Mouse (Mus musculus): ENCODE data around the gene Trank1. TPM values are rescaled to one million over a fixed set of nuclear protein-coding genes. Genes with fewer than 3 reads are reported as not detected.

The Trank1 gene
- polyA plus RNA-seq, 1 experiment from 2014 or later: 0.07 TPM

- no peaks in the 10 kb centered on the region for H3K9me3 ChIP-seq
- no peaks in the 10 kb centered on the region for H3K27me3 ChIP-seq
- H3K4me3 ChIP-seq: no peak overlapping the region
- H3K4me1 ChIP-seq: no peaks in the 10 kb centered on the region
- H3K4me2 ChIP-seq: no peak overlapping the region
- no peaks in the 10 kb centered on the region for H3K36me3 ChIP-seq
- WGBS: 81% methylated on average over 5 of the region's 5 CpGs
- ATAC-seq (ENCODE audit: borderline replicate concordance, extremely low read depth, low FRiP score, low TSS enrichment): no peak
- H3K27ac ChIP-seq: no peak overlapping the region
- H3K9ac ChIP-seq: no peak overlapping the region
Measured at GRCm38 (mm10) chr9:111385526-111386491, 74.3 kb downstream of the Trank1 start.

GRCm38 (mm10) chr9:111386569-111386968, 75.0 kb downstream of the Trank1 start:
- Histone ChIP-seq H3K4me1 (no peaks in the 10 kb centered on the region), H3K4me2 (no peak overlapping the region), H3K9me3 (no peaks in the 10 kb centered on the region), H3K4me3 (no peak overlapping the region), H3K9ac (no peak overlapping the region), H3K27me3 (no peaks in the 10 kb centered on the region), H3K27ac (no peak overlapping the region), H3K36me3 (no peaks in the 10 kb centered on the region)
- ATAC-seq (ENCODE audit: borderline replicate concordance, extremely low read depth, low FRiP score, low TSS enrichment): peak; percentile 64
- WGBS: 51% methylated on average over 2 of the region's 2 CpGs

- H3K9me3 ChIP-seq: no peaks in the 10 kb centered on the region
- no peaks in the 10 kb centered on the region for H3K36me3 ChIP-seq
- H3K4me3 ChIP-seq: no peak overlapping the region
- H3K9ac ChIP-seq: no peak overlapping the region
- H3K4me1 ChIP-seq: no peaks in the 10 kb centered on the region
- H3K4me2 ChIP-seq: no peak overlapping the region
- no peaks in the 10 kb centered on the region for H3K27me3 ChIP-seq
- 71% methylated on average over 4 of the region's 4 CpGs for WGBS
- no peak for ATAC-seq (ENCODE audit: borderline replicate concordance, extremely low read depth, low FRiP score, low TSS enrichment)
- no peak overlapping the region for H3K27ac ChIP-seq
Measured at GRCm38 (mm10) chr9:111387576-111387975, 76.0 kb downstream of the Trank1 start.

- no peak overlapping the region for H3K4me2 ChIP-seq
- H3K27ac ChIP-seq: no peak overlapping the region
- H3K4me3 ChIP-seq: no peak overlapping the region
- WGBS: 64% methylated on average over 9 of the region's 9 CpGs
- no peak for ATAC-seq (ENCODE audit: borderline replicate concordance, extremely low read depth, low FRiP score, low TSS enrichment)
- no peaks in the 10 kb centered on the region for H3K4me1 ChIP-seq
- no peaks in the 10 kb centered on the region for H3K27me3 ChIP-seq
- H3K9me3 ChIP-seq: no peaks in the 10 kb centered on the region
- H3K36me3 ChIP-seq: no peaks in the 10 kb centered on the region
- H3K9ac ChIP-seq: no peak overlapping the region
Measured at GRCm38 (mm10) chr9:111390016-111390415, 78.5 kb downstream of the Trank1 start.

GRCm38 (mm10) chr9:111391036-111391435, 79.5 kb downstream of the Trank1 start:
- Histone ChIP-seq H3K36me3 (no peaks in the 10 kb centered on the region), H3K9me3 (no peaks in the 10 kb centered on the region), H3K27ac (no peak overlapping the region), H3K4me2 (no peak overlapping the region), H3K27me3 (no peaks in the 10 kb centered on the region), H3K4me3 (no peak overlapping the region), H3K9ac (no peak overlapping the region), H3K4me1 (no peaks in the 10 kb centered on the region)
- no peak for ATAC-seq (ENCODE audit: borderline replicate concordance, extremely low read depth, low FRiP score, low TSS enrichment)
- 78% methylated on average over 8 of the region's 8 CpGs for WGBS

GRCm38 (mm10) chr9:111391926-111392442, 80.4 kb downstream of the Trank1 start:
- Histone ChIP-seq H3K9me3 (no peaks in the 10 kb centered on the region), H3K36me3 (no peaks in the 10 kb centered on the region), H3K4me3 (no peak overlapping the region), H3K4me2 (no peak overlapping the region), H3K4me1 (no peaks in the 10 kb centered on the region), H3K27ac (no peak overlapping the region), H3K9ac (no peak overlapping the region), H3K27me3 (no peaks in the 10 kb centered on the region)
- 75% methylated on average over 18 of the region's 18 CpGs for WGBS
- ATAC-seq (ENCODE audit: borderline replicate concordance, extremely low read depth, low FRiP score, low TSS enrichment): no peak

- Histone ChIP-seq H3K9me3 (no peaks in the 10 kb centered on the region), H3K4me2 (no peak overlapping the region), H3K4me3 (no peak overlapping the region), H3K4me1 (no peaks in the 10 kb centered on the region), H3K36me3 (no peaks in the 10 kb centered on the region), H3K9ac (no peak overlapping the region), H3K27me3 (no peaks in the 10 kb centered on the region), H3K27ac (no peak overlapping the region)
- 73% methylated on average over 5 of the region's 5 CpGs for WGBS
- ATAC-seq (ENCODE audit: borderline replicate concordance, extremely low read depth, low FRiP score, low TSS enrichment): no peak
Measured at GRCm38 (mm10) chr9:111395265-111395664, 83.7 kb downstream of the Trank1 start.

- Histone ChIP-seq H3K9ac (no peak overlapping the region), H3K9me3 (no peaks in the 10 kb centered on the region), H3K4me2 (no peak overlapping the region), H3K4me1 (no peaks in the 10 kb centered on the region), H3K27ac (no peak overlapping the region), H3K4me3 (no peak overlapping the region), H3K27me3 (no peaks in the 10 kb centered on the region), H3K36me3 (no peaks in the 10 kb centered on the region)
- WGBS: 75% methylated on average over 2 of the region's 2 CpGs
- no peak for ATAC-seq (ENCODE audit: borderline replicate concordance, extremely low read depth, low FRiP score, low TSS enrichment)
Measured at GRCm38 (mm10) chr9:111398059-111398458, 86.5 kb downstream of the Trank1 start.

GRCm38 (mm10) chr9:111400089-111400488, 88.5 kb downstream of the Trank1 start:
- no peak overlapping the region for H3K4me3 ChIP-seq
- H3K36me3 ChIP-seq: no peaks in the 10 kb centered on the region
- no peak overlapping the region for H3K9ac ChIP-seq
- no peaks in the 10 kb centered on the region for H3K4me1 ChIP-seq
- WGBS: 77% methylated on average over 4 of the region's 4 CpGs
- H3K27me3 ChIP-seq: no peaks in the 10 kb centered on the region
- ATAC-seq (ENCODE audit: borderline replicate concordance, extremely low read depth, low FRiP score, low TSS enrichment): no peak
- no peak overlapping the region for H3K27ac ChIP-seq
- no peak overlapping the region for H3K4me2 ChIP-seq
- H3K9me3 ChIP-seq: no peaks in the 10 kb centered on the region

GRCm38 (mm10) chr9:111403159-111403558, 91.6 kb downstream of the Trank1 start:
- no peaks in the 10 kb centered on the region for H3K9me3 ChIP-seq
- no peaks in the 10 kb centered on the region for H3K4me1 ChIP-seq
- H3K27ac ChIP-seq: no peak overlapping the region
- no peak overlapping the region for H3K4me2 ChIP-seq
- no peaks in the 10 kb centered on the region for H3K27me3 ChIP-seq
- ATAC-seq (ENCODE audit: borderline replicate concordance, extremely low read depth, low FRiP score, low TSS enrichment): no peak
- no peak overlapping the region for H3K9ac ChIP-seq
- 82% methylated on average over 4 of the region's 4 CpGs for WGBS
- no peak overlapping the region for H3K4me3 ChIP-seq
- no peaks in the 10 kb centered on the region for H3K36me3 ChIP-seq

- H3K4me2 ChIP-seq: no peak overlapping the region
- ATAC-seq (ENCODE audit: borderline replicate concordance, extremely low read depth, low FRiP score, low TSS enrichment): no peak
- no peaks in the 10 kb centered on the region for H3K27me3 ChIP-seq
- no peaks in the 10 kb centered on the region for H3K36me3 ChIP-seq
- no peak overlapping the region for H3K27ac ChIP-seq
- H3K4me3 ChIP-seq: no peak overlapping the region
- no peak overlapping the region for H3K9ac ChIP-seq
- 73% methylated on average over 12 of the region's 12 CpGs for WGBS
- H3K9me3 ChIP-seq: no peaks in the 10 kb centered on the region
- H3K4me1 ChIP-seq: no peaks in the 10 kb centered on the region
Measured at GRCm38 (mm10) chr9:111404346-111405079, 93.0 kb downstream of the Trank1 start.

GRCm38 (mm10) chr9:111405080-111405428, 93.5 kb downstream of the Trank1 start:
- 88% methylated on average over 6 of the region's 6 CpGs for WGBS
- Histone ChIP-seq H3K4me1 (no peaks in the 10 kb centered on the region), H3K27me3 (no peaks in the 10 kb centered on the region)

More at GRCm38 (mm10) chr9:111405080-111405428, 93.5 kb downstream of the Trank1 start:
- Histone ChIP-seq H3K36me3 (no peaks in the 10 kb centered on the region), H3K4me2 (no peak overlapping the region), H3K9me3 (no peaks in the 10 kb centered on the region), H3K4me3 (no peak overlapping the region), H3K27ac (no peak overlapping the region), H3K9ac (no peak overlapping the region)
- ATAC-seq (ENCODE audit: borderline replicate concordance, extremely low read depth, low FRiP score, low TSS enrichment): no peak
